Mouse (Mus musculus) brain, adult 2 months (tissue): ENCODE measurements at regions not wholly inside any gene's neighbourhood (a gene's known extent, or its start where the extent isn't known, plus 50 kb on each side); places are given as distances from the start of the nearest gene placed in this dataset.

ENCODE experiments used
- DNase-seq: peaks from one replicate; pipeline ENCODE4 v3.0.0; 2011; ENCODE audit warnings: low read depth, low spot score

- DNase-seq, result peak; percentile 2
These were observed 102.7 kb upstream of the Pof1b start for GRCm38 (mm10) chrX:112801113-112801512.

DNA sequence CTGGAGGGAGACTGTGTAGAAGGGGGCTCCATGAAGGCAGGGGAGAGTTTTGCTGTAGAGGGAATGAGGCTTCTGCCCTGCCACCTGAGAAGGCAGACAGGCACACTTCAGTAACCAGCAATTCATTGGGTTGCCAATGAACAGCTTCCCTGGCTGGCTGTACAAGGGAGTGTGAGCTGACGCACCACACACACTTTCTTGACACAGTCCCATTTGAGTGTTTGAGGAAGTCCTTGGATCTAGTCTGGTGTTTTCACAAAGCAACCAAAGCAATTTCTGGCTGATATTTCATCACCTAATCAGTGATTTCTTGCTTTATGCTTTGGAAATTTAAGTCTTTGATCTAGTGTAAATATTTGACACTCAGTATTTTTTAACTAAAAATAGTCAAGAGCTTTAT lies 80.0 kb upstream of the Pof1b start:
- no peak for DNase-seq

DNA sequence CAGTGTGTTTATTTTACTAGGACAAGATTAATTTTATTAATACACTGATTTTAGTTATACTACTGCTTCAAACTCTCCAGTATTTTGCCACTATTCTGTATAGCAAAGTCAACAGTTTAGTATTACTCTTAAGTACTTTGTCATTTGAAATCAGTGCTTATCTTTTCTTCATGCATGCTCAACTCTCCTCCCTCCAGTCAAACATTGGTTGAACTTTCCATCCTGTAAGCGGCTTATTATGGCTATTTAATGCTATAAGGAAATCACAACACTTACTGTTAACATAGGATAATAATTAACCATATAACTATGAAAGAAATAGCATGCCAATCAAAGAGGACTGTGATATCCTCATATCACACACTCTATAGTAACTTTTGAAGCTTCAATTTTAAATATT lies 57.5 kb upstream of the Pof1b start:
- DNase-seq, result no peak
